Mouse (Mus musculus) olfactory bulb, adult 2 months (tissue): Measurements from ENCODE around the gene Pcsk5. TPM values are rescaled to one million over a fixed set of nuclear protein-coding genes. Genes with fewer than 3 reads are reported as not detected.

Experiments
- H3K27ac ChIP-seq: fragments of 200-500 bp; 2 replicates; pipeline ENCODE4 v1.5.1; 2012; ENCODE audit warnings: low read depth, low read length; ENCODE audit not compliant: insufficient read depth
- H3K4me1 ChIP-seq: fragments of 200-500 bp; 2 replicates; pipeline ENCODE4 v1.6.1; 2012; ENCODE audit warnings: low read length; ENCODE audit not compliant: control insufficient read depth, insufficient read depth
- H3K4me3 ChIP-seq: fragments of 200-500 bp; 2 replicates; pipeline ENCODE4 v1.5.1; 2012; ENCODE audit warnings: mild to moderate bottlenecking, low read depth, low read length, moderate library complexity; ENCODE audit not compliant: insufficient read depth
- CTCF ChIP-seq: fragments of 200-500 bp; IDR thresholded peaks from 2 replicates; pipeline ENCODE4 v1.5.1; 2012; ENCODE audit warnings: low read depth, mild to moderate bottlenecking, low read length, moderate library complexity; ENCODE audit not compliant: insufficient read depth
- POLR2A ChIP-seq: fragments of 200-500 bp; IDR thresholded peaks from 2 replicates; pipeline ENCODE4 v1.6.1; 2012; ENCODE audit warnings: mild to moderate bottlenecking, low read depth, low read length, moderate library complexity; ENCODE audit not compliant: insufficient read depth
- WGBS: fragments of 180-500 bp; shearing (Covaris S2); methylation state at CpG from one replicate; pipeline ENCODE4 v1.1.7; 2018; 5-methylcytosine and 5-hydroxymethylcytosine counted together
- polyA plus RNA-seq: library from polyadenylated mRNA; stranded (reverse); fragments of >200 nt; gene quantifications from 2 replicates; pipeline ENCODE4 v1.2.4, GENCODE M21; 2012; ENCODE audit warnings: low replicate concordance; ENCODE audit not compliant: missing spikeins, insufficient read depth, insufficient read length

Pcsk5 gene
- polyA plus RNA-seq, 1 experiment = not detected

GRCm38 (mm10) chr19:17525558-17525957, 311.9 kb downstream of the Pcsk5 start:
- 76% methylated on average over 1 of the region's 1 CpGs for whole genome bisulfite sequencing
- H3K4me1 ChIP-seq = no peaks in the 10 kb centered on the region

GRCm38 (mm10) chr19:17514456-17514855, 323.0 kb downstream of the Pcsk5 start:
- H3K4me3 ChIP-seq = no peak overlapping the region
- no peak for TF ChIP-seq POLR2A
- no peak for TF ChIP-seq CTCF
- H3K27ac ChIP-seq = no peak overlapping the region
- 87% methylated on average over 3 of the region's 3 CpGs for WGBS
- no peaks in the 10 kb centered on the region for H3K4me1 ChIP-seq

More at GRCm38 (mm10) chr19:17525558-17525957, 311.9 kb downstream of the Pcsk5 start:
- TF ChIP-seq POLR2A = no peak
- TF ChIP-seq CTCF = no peak
- no peak overlapping the region for H3K4me3 ChIP-seq
- no peak overlapping the region for H3K27ac ChIP-seq

- WGBS = 84% methylated on average over 5 of the region's 5 CpGs
- TF ChIP-seq POLR2A = no peak
- TF ChIP-seq CTCF = no peak
- Histone ChIP-seq H3K27ac (no peak overlapping the region), H3K4me3 (no peak overlapping the region), H3K4me1 (no peaks in the 10 kb centered on the region)
These were observed 326.1 kb downstream of the Pcsk5 start for GRCm38 (mm10) chr19:17511283-17511682.

DNA sequence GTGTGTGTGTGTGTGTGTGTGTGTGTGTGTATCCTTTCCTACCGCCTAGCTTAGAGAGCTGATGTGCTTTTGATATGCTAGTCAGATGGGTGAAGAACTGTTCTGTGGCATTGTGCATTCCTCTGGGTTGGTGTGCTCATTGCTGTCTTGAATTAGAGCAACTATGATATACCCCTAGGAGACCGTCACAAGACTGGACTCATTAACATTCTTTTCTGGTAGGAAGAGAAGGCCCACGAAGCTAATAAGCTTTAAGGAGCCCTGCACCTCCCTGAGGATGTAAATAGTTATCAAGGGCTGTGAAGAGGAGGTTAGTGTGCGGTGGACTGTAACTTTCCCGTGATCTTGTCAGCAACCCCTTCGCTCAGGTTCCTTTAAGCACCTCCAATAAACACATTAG, 333.2 kb downstream of the Pcsk5 start:
- no peak overlapping the region for H3K4me3 ChIP-seq
- no peaks in the 10 kb centered on the region for H3K4me1 ChIP-seq
- 77% methylated on average over 6 of the region's 6 CpGs for WGBS
- TF ChIP-seq CTCF (no peak), POLR2A (no peak)
- no peak overlapping the region for H3K27ac ChIP-seq

- WGBS = 85% methylated on average over 7 of the region's 7 CpGs
- Histone ChIP-seq H3K4me1 (no peaks in the 10 kb centered on the region), H3K27ac (no peak overlapping the region), H3K4me3 (no peak overlapping the region)
- no peak for TF ChIP-seq CTCF
These were observed 338.7 kb downstream of the Pcsk5 start for GRCm38 (mm10) chr19:17498586-17499235.

DNA sequence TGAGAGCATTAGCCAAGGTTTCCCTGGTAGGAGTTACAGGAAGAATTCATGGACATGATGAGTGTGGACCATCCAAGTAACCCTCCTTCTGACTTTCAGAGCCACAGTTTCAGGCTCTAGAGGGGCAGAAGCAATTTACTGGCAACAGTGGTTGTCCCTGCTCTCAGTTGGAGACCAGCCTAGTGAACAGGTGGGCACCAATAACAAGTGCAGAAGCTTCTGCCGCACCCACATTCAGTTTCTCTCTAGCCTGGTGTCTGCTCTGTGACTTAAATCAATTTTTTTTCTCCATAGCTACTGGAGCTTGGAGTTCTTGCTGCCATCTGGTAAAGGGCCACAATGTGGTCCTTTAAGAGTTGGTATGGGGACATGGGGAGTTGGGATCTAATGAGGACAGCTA, 341.3 kb downstream of the Pcsk5 start:
- WGBS = 100% methylated on average over 1 of the region's 1 CpGs
- no peak for TF ChIP-seq CTCF
- TF ChIP-seq POLR2A = no peak
- H3K4me1 ChIP-seq = peaks cover 2% of the 10 kb centered on the region; the same call in 1 of the 2 replicates
- H3K27ac ChIP-seq = no peak overlapping the region
- H3K4me3 ChIP-seq = no peak overlapping the region

GRCm38 (mm10) chr19:17491822-17492544, 345.4 kb downstream of the Pcsk5 start:
- 70% methylated on average over 9 of the region's 9 CpGs for WGBS
- TF ChIP-seq CTCF = no peak
- TF ChIP-seq POLR2A = no peak
- H3K4me3 ChIP-seq = no peak overlapping the region
- peaks cover 7% of the 10 kb centered on the region for H3K4me1 ChIP-seq
- no peak overlapping the region for H3K27ac ChIP-seq

DNA sequence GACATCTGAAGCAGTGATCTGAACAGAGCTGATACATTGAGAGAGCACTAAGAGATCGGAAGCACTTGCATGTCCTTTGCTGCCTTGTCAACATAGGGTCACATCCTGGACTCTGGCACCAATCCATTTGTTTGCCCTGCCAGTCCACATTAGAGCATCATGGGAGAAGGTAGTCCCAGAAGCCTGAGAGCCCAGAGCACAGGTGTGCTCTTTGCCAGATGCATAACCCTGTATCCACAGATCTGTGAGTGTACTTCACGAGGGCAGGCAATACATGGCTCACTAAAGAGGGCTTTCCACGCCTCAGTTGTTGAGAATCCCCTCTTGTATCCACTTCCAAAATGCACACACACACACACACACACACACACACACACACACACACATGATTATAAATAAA, 346.1 kb downstream of the Pcsk5 start:
- Histone ChIP-seq H3K27ac (no peak overlapping the region), H3K4me3 (no peak overlapping the region), H3K4me1 (peaks cover 7% of the 10 kb centered on the region)
- 92% methylated on average over 3 of the region's 3 CpGs for WGBS
- no peak for TF ChIP-seq CTCF
- TF ChIP-seq POLR2A = no peak

DNA sequence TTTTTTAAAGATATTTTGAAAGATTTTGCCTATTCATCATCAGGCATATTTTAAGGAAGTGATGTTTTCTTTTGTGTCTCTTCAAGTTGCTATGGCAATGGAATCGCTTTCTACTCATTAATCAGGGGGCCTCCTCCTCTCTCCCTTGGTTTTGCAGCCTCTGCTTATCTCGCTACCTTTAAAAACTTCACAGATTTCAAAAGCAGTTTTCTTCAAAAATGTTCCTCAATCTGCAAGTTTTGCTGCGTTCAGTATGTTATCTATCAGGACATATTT, 347.6 kb downstream of the Pcsk5 start:
- Histone ChIP-seq H3K27ac (no peak overlapping the region), H3K4me1 (peaks cover 7% of the 10 kb centered on the region), H3K4me3 (no peak overlapping the region)
- 43% methylated on average over 3 of the region's 3 CpGs for WGBS
- TF ChIP-seq POLR2A = no peak
- no peak for TF ChIP-seq CTCF
